Comparison of ENCODE assay signal across 8 mouse cellular contexts in genomic region chr10:123091737-123092136, GRCm38 (mm10). TPM values are rescaled to one million over a fixed set of nuclear protein-coding genes. Genes with fewer than 3 reads are reported as not detected.
A peak's percentile ranks its signal among the peaks of the same experiment; 100 is the strongest.
DNase-seq lines count a peak whose midpoint lies in the region; ATAC-seq and TF ChIP-seq lines count a peak whose summit lies in the region.

No protein-coding gene starts in this region.

- H3K4me2 ChIP-seq in stomach, embryonic 15.5 days, result no peak overlapping the region

- no peaks in the 10 kb centered on the region for H3K9me3 ChIP-seq in MEL (replicated peaks; ENCODE audit: insufficient read depth, low read length)
- H3K9me3 ChIP-seq in stomach, embryonic 15.5 days, result no peaks in the 10 kb centered on the region

- TF ChIP-seq RAD21 in MEL (IDR thresholded peaks at IDR 0.05; ENCODE audit: low read depth, low read length), result peak; percentile 97

- no peaks in the 10 kb centered on the region for H3K79me2 ChIP-seq in MEL (ENCODE audit: control insufficient read depth, insufficient read depth, low read length, poor library complexity)

- no peak overlapping the region for H3K27ac ChIP-seq in MEL (ENCODE audit: control insufficient read depth, low read depth, low read length)
- no peak overlapping the region for H3K27ac ChIP-seq in stomach, embryonic 15.5 days

- H3K36me3 ChIP-seq in MEL (ENCODE audit: control insufficient read depth in 1 of 2, insufficient read depth in 2 of 2, low read length in 2 of 2), result peaks cover 0 to 6% of the 10 kb centered on the region in 2 experiments; a peak in 2 of 4 replicates
- H3K36me3 ChIP-seq in stomach, embryonic 15.5 days, result no peaks in the 10 kb centered on the region

- TF ChIP-seq CTCF in MEL (IDR thresholded peaks at IDR 0.05 in 2 of 3, conservative IDR thresholded peaks at IDR 0.05 in 1 of 3; ENCODE audit: control insufficient read depth in 1 of 3, insufficient read depth in 1 of 3, low read depth in 2 of 3, low read length in 3 of 3, poor library complexity in 1 of 3, severe bottlenecking in 1 of 3), result peak; percentile 58 to 91 (median 65)

- ATAC-seq in megakaryocyte-erythroid progenitor cell, adult 5-6 weeks (replicated peaks; ENCODE audit: low FRiP score, low TSS enrichment, poor library complexity, severe bottlenecking), result peak; percentile 95
- peak; percentile 31; the same call in 1 of the 2 replicates for ATAC-seq in stomach, embryonic 15.5 days (ENCODE audit: insufficient read depth, low FRiP score, low read depth)

- no peak for TF ChIP-seq EP300 in MEL (IDR thresholded peaks at IDR 0.05; ENCODE audit: low read depth in 1 of 2, low read length in 2 of 2)

- H3K9ac ChIP-seq in MEL (ENCODE audit: control insufficient read depth, low read depth, low read length, poor library complexity, severe bottlenecking), result peak overlapping the region; percentile 40
- no peak overlapping the region for H3K9ac ChIP-seq in stomach, embryonic 15.5 days

- H3K4me1 ChIP-seq in MEL (ENCODE audit: control insufficient read depth in 1 of 2, insufficient read depth in 2 of 2, low read length in 2 of 2), result peaks cover 0 to 7% of the 10 kb centered on the region in 2 experiments; a peak in 3 of 4 replicates
- H3K4me1 ChIP-seq in stomach, embryonic 15.5 days, result no peaks in the 10 kb centered on the region

- WGBS in stomach, embryonic 15.5 days, result 30% methylated on average over 5 of the region's 5 CpGs

- TF ChIP-seq POLR2A in MEL (IDR thresholded peaks at IDR 0.05; ENCODE audit: control insufficient read depth in 1 of 2, insufficient read depth in 1 of 2, low read depth in 1 of 2, low read length in 2 of 2, poor library complexity in 1 of 2), result no peak

- H3K27me3 ChIP-seq in MEL (ENCODE audit: control insufficient read depth in 1 of 2, insufficient read depth in 2 of 2, low read length in 2 of 2), result no peaks in the 10 kb centered on the region
- H3K27me3 ChIP-seq in stomach, embryonic 15.5 days (replicated peaks), result no peaks in the 10 kb centered on the region

- H3K4me3 ChIP-seq in MEL (ENCODE audit: control insufficient read depth in 1 of 2, insufficient read depth in 1 of 2, low read depth in 2 of 2, low read length in 2 of 2), result no peak overlapping the region; a peak in 1 of 4 replicates
- no peak overlapping the region for H3K4me3 ChIP-seq in stomach, embryonic 15.5 days (replicated peaks)

- DNase-seq in left cerebral cortex, adult 11 months (ENCODE audit: low spot score), result peak; percentile 30
- DNase-seq in left cerebral cortex, adult 8-10 months (ENCODE audit: low spot score in 2 of 2), result no peak
- peak; percentile 81 for DNase-seq in MEL (ENCODE audit: low read depth, low spot score)
- DNase-seq in cerebellum, postnatal 14 days, result peak; percentile 69 to 72
- DNase-seq in heart, postnatal 10 days, result peak; percentile 47 to 64
- peak; percentile 15 to 42 for DNase-seq in layer of hippocampus, postnatal 14 days (ENCODE audit: low spot score in 2 of 2)

- intact Hi-C loops in heart, postnatal 10 days (cut with DNase I), result loop anchor here (2.0 to 5.0 kb wide), 4 partner anchors 34 to 539 kb away; no protein-coding TSS in a partner anchor

TF ChIP-seq in MEL, 35 proteins besides CTCF, POLR2A, EP300 and RAD21:
- TF ChIP-seq MAFK (IDR thresholded peaks at IDR 0.05; ENCODE audit: borderline replicate concordance, low read depth, low read length) (no peak), SIN3A (IDR thresholded peaks at IDR 0.05; ENCODE audit: low read length) (peak; percentile 60), SMC3 (IDR thresholded peaks at IDR 0.05; ENCODE audit: low read depth, low read length) (peak; percentile 77), POLR2AphosphoS2 (IDR thresholded peaks at IDR 0.05; ENCODE audit: low read length) (no peak), E2F4 (IDR thresholded peaks at IDR 0.05; ENCODE audit: borderline replicate concordance, low read depth, low read length) (no peak), RCOR1 (IDR thresholded peaks at IDR 0.05; ENCODE audit: low read depth, low read length) (no peak), NELFE (IDR thresholded peaks at IDR 0.05; ENCODE audit: low read depth, low read length) (no peak), USF1 (IDR thresholded peaks at IDR 0.05; ENCODE audit: low read depth, low read length) (peak; percentile 10; the same call in 1 of the 2 replicates), MYC (IDR thresholded peaks at IDR 0.05; ENCODE audit: low read depth, low read length) (peak; percentile 79; the same call in 1 of the 2 replicates), MAX (IDR thresholded peaks at IDR 0.05; ENCODE audit: low read length) (peak; percentile 56; the same call in 1 of the 2 replicates), ZC3H11A (IDR thresholded peaks at IDR 0.05; ENCODE audit: low read depth, low read length) (peak; percentile 81), MYB (IDR thresholded peaks at IDR 0.05; ENCODE audit: low read depth, low read length) (no peak), ZNF384 (IDR thresholded peaks at IDR 0.05; ENCODE audit: low read depth, low read length) (peak; percentile 67), ELF1 (IDR thresholded peaks at IDR 0.05; ENCODE audit: low read depth, low read length) (0 out of 2 replicates have a peak, but pooled peaks have one; percentile 15), JUND (IDR thresholded peaks at IDR 0.05; ENCODE audit: low read depth, low read length) (no peak)
TF ChIP-seq in MEL: peak in this region for 8.

RNA-seq across cellular contexts. Expression of gene Mon2, which starts 15.4 kb away (rescaled TPM):
- total RNA-seq in left cerebral cortex, adult 8-10 months (2022), result 10 to 100 TPM; 78.4 to 88.5 (median 82.6) TPM
- 32.1 and 33.8 TPM in 2 replicates for total RNA-seq in MEL (2012; rRNA removed)
- polyA plus RNA-seq in MEL (2012; ENCODE audit: insufficient read depth in 1 of 2, insufficient read length in 2 of 2, low read depth in 1 of 2, low replicate concordance in 2 of 2, missing spikeins in 1 of 2), result 10 to 100 TPM in 1 of 2 experiments, not detected in 1; 38.6 TPM
- total RNA-seq in heart, postnatal 10 days (2021), result 10 to 100 TPM; 49.0 to 53.1 TPM
- 100 to 1,000 TPM in 1 of 2 experiments, 10 to 100 TPM in 1; 95.6 to 102 TPM for total RNA-seq in layer of hippocampus, postnatal 14 days (2021)
- 48.0 and 54.4 TPM in 2 replicates for total RNA-seq in megakaryocyte-erythroid progenitor cell, adult 5-6 weeks (2014; fragmentation: Nextera tagmentation)
- 39.5 and 52.1 TPM in 2 replicates for total RNA-seq in megakaryocyte-erythroid progenitor cell, adult 5-6 weeks (2017)
- polyA plus RNA-seq in stomach, embryonic 15.5 days (2015; fragmentation: Nextera tagmentation; extraction: Ambion mirVana), result 24.5 and 30.1 TPM in 2 replicates

Comparison
In these comparisons a context has a peak if more than half of its experiments do, and no peak if none do; other contexts are left out.
1. DNase-seq: peak in left cerebral cortex, adult 11 months (single experiment), MEL (single experiment), cerebellum, postnatal 14 days (2 of 2), heart, postnatal 10 days (2 of 2) and layer of hippocampus, postnatal 14 days (2 of 2); none in left cerebral cortex, adult 8-10 months (0 of 2).